Mouse (Mus musculus) midbrain, postnatal 0 days (tissue): ENCODE measurements at regions not wholly inside any gene's neighbourhood (a gene's known extent, or its start where the extent isn't known, plus 50 kb on each side); places are given as distances from the start of the nearest gene placed in this dataset.

ENCODE experiments used
- ATAC-seq: fragments of 200-750 bp; cut with Nextera tagmentation; 2 replicates; pipeline ENCODE4 v1.8.0; 2017; ENCODE audit warnings: moderate number of reproducible peaks, mild to moderate bottlenecking, moderate TSS enrichment, moderate library complexity; ENCODE audit not compliant: low FRiP score
- DNase-seq: peaks from one replicate; pipeline ENCODE4 v3.0.0-alpha.2; 2015; ENCODE audit warnings: low spot score
- H3K27ac ChIP-seq: fragments of 300-500 bp; sonication (generic); 2 replicates; pipeline ENCODE4 v1.5.1; 2014; ENCODE audit warnings: low read depth, mild to moderate bottlenecking, low read length, mixed read lengths
- H3K27me3 ChIP-seq: fragments of 300-500 bp; sonication (generic); 2 replicates; pipeline ENCODE4 v1.6.1; 2014; ENCODE audit warnings: low read length, control low read depth, mixed read lengths; ENCODE audit not compliant: insufficient read depth
- H3K36me3 ChIP-seq: fragments of 300-500 bp; sonication (generic); 2 replicates; pipeline ENCODE4 v1.6.1; 2014; ENCODE audit warnings: low read length, control low read depth, mixed read lengths; ENCODE audit not compliant: insufficient read depth
- H3K4me1 ChIP-seq: fragments of 300-500 bp; sonication (generic); 2 replicates; pipeline ENCODE4 v1.6.1; 2014; ENCODE audit warnings: mild to moderate bottlenecking, control low read depth, antibody characterized with exemption, low read length, mixed read lengths; ENCODE audit not compliant: insufficient read depth
- H3K4me2 ChIP-seq: fragments of 300-500 bp; sonication (generic); 2 replicates; pipeline ENCODE4 v1.6.1; 2014; ENCODE audit warnings: low read depth, mild to moderate bottlenecking, low read length, mixed read lengths; ENCODE audit not compliant: poor library complexity, severe bottlenecking
- H3K4me3 ChIP-seq: fragments of 300-500 bp; sonication (generic); 2 replicates; pipeline ENCODE4 v1.5.1; 2014; ENCODE audit warnings: low read depth, mild to moderate bottlenecking, low read length, moderate library complexity
- H3K9ac ChIP-seq: fragments of 300-500 bp; sonication (generic); replicated peaks from 2 replicates; pipeline ENCODE4 v1.6.1; 2014; ENCODE audit warnings: mild to moderate bottlenecking, low read length, moderate library complexity, mixed read lengths; ENCODE audit not compliant: poor library complexity, severe bottlenecking
- H3K9me3 ChIP-seq: fragments of 300-500 bp; sonication (generic); 2 replicates; pipeline ENCODE4 v1.6.1; 2016; ENCODE audit warnings: low read length, control low read depth
- CTCF ChIP-seq: IDR thresholded peaks from 2 replicates; pipeline ENCODE4 v1.5.1; 2016; ENCODE audit warnings: antibody characterized with exemption, mild to moderate bottlenecking
- WGBS: fragments of 180-500 bp; shearing (Covaris S2); extraction: QIAGEN DNeasy Blood & Tissue Kit; methylation state at CpG from one replicate; pipeline ENCODE4 v1.1.7; 2014; 5-methylcytosine and 5-hydroxymethylcytosine counted together

DNA sequence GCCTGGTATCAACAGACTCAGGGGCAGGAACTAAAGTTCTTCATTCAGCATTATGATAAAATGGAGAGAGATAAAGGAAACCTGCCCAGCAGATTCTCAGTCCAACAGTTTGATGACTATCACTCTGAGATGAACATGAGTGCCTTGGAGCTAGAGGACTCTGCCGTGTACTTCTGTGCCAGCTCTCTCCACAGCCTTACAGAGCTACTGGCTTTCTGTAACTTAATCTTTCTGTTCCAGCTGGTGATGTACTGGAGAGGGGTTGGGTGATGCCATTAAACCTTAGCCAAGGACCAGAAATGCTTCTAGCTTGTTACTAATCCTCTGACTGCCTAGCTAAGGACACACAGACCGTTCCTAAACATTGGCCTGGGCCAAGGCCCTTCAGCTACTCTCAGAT is 83.9 kb upstream of the 2210010C04Rik start:
- H3K27me3 ChIP-seq: no peaks in the 10 kb centered on the region
- DNase-seq (no peak), ATAC-seq (no peak)
- H3K4me3 ChIP-seq: no peak overlapping the region
- no peak for TF ChIP-seq CTCF
- no peaks in the 10 kb centered on the region for H3K36me3 ChIP-seq
- H3K4me1 ChIP-seq: no peaks in the 10 kb centered on the region
- no peak overlapping the region for H3K27ac ChIP-seq
- no peak overlapping the region for H3K9ac ChIP-seq
- H3K9me3 ChIP-seq: no peaks in the 10 kb centered on the region
- 73% methylated on average over 2 of the region's 2 CpGs for WGBS
- no peak overlapping the region for H3K4me2 ChIP-seq

DNA sequence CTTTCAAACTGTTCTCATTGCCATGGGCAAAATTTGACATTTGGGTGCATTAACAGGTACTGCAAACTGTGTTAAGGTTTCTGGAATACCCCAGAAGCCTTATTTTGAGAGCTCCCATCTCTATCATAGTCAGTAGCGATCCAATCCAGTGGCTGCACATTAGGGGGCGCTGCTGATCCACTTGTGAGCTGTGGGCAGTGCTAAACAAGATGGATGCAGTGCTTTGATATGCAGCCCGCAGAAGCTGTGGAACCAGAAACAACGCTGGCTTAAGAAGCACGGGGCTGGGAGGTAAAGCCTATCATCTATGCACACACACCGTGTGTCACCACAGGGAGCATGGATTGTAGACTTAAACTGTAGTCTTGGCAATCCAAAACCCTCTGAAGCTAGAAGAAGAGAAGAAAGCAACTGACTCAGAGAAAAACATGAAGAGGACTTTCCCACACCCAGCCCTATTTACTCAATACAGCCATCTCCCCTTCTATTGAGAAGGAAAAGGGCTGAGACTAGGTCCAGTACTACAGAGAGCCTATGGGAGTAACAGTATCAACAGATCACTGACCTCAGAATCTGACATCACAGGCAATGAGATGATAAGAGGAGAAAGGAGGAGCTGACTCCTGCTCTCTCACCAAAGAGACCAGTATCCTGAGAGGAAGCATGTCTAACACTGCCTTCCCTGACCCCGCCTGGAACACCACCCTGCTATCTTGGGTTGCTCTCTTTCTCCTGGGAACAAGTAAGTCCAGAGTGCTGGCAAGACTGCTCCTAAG is 83.1 kb upstream of the 2210010C04Rik start:
- Histone ChIP-seq H3K27me3 (no peaks in the 10 kb centered on the region), H3K9me3 (no peaks in the 10 kb centered on the region), H3K4me1 (no peaks in the 10 kb centered on the region), H3K36me3 (no peaks in the 10 kb centered on the region), H3K4me2 (no peak overlapping the region), H3K4me3 (no peak overlapping the region), H3K27ac (no peak overlapping the region), H3K9ac (no peak overlapping the region)
- TF ChIP-seq CTCF: peak; percentile 70
- 16% methylated on average over 7 of the region's 7 CpGs for WGBS
- ATAC-seq: peak; percentile 75; the same call in 1 of the 2 replicates
- peak; percentile 74 for DNase-seq

DNA sequence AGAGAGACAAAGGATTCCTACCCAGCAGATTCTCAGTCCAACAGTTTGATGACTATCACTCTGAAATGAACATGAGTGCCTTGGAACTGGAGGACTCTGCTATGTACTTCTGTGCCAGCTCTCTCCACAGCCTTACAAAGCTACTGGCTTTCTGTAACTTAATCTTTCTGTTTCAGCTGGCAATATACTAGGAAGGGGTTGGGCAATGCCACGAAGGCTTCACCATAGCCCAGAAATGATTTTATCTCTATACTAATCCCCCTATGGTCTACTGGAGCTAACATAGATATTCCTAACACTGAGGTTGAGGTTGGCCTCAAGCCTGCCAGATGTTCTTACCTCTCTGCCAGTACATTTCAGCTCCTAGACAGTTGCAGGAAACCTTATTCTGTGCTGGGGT is 78.6 kb upstream of the 2210010C04Rik start:
- H3K27me3 ChIP-seq: no peaks in the 10 kb centered on the region
- no peaks in the 10 kb centered on the region for H3K36me3 ChIP-seq
- no peak overlapping the region for H3K4me2 ChIP-seq
- no peaks in the 10 kb centered on the region for H3K9me3 ChIP-seq
- H3K4me1 ChIP-seq: no peaks in the 10 kb centered on the region
- no peak overlapping the region for H3K9ac ChIP-seq
- DNase-seq: no peak
- H3K27ac ChIP-seq: no peak overlapping the region
- ATAC-seq: no peak
- H3K4me3 ChIP-seq: no peak overlapping the region
- WGBS: 65% methylated on average over 1 of the region's 1 CpGs
- no peak for TF ChIP-seq CTCF

DNA sequence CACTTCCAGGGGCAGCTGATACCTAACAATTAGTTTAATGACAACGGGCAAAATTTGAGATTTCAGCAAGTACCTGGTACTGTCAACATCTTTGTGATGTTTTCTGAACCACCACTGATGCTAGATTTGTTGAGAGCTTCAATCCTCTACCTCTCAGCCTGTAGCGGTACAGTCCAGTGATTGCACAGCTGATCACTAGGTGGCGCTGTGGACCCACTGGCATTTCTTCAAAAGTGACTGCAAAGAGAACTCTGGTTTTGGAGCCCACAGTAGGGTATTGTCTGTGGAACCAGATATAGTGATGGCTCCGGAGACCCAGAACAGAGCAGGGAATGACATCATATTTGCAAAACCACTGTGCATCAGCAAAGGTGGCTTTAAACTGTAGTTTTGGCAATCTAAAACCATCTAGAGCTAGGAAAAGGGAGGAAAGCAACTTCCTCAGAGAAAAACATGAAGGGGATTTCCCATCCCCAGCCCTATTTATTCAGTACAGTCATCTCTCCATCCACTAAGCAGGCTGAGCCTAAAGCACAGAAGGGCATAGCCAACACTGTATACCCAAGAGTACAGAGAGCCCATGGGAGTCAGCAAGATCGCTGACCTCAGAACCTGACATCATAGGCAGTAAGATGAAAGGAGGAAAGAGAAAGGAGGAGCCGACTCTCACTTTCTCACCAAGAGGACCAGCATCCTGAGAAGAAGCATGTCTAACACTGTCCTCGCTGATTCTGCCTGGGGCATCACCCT is 77.7 kb upstream of the 2210010C04Rik start:
- H3K9ac ChIP-seq: no peak overlapping the region
- H3K36me3 ChIP-seq: no peaks in the 10 kb centered on the region
- 47% methylated on average over 7 of the region's 7 CpGs for WGBS
- H3K27ac ChIP-seq: no peak overlapping the region
- DNase-seq (peak; percentile 53), ATAC-seq (peak; percentile 70; the same call in 1 of the 2 replicates)
- H3K9me3 ChIP-seq: no peaks in the 10 kb centered on the region
- H3K4me3 ChIP-seq: no peak overlapping the region
- TF ChIP-seq CTCF: peak; percentile 80
- H3K4me1 ChIP-seq: no peaks in the 10 kb centered on the region
- no peak overlapping the region for H3K4me2 ChIP-seq
- H3K27me3 ChIP-seq: no peaks in the 10 kb centered on the region

GRCm38 (mm10) chr6:41111829-41112228 is 76.5 kb upstream of the 2210010C04Rik start:
- H3K9ac ChIP-seq: no peak overlapping the region
- H3K4me1 ChIP-seq: no peaks in the 10 kb centered on the region
- no peak for TF ChIP-seq CTCF
- ATAC-seq: no peak
- no peaks in the 10 kb centered on the region for H3K27me3 ChIP-seq
- H3K36me3 ChIP-seq: no peaks in the 10 kb centered on the region
- no peak overlapping the region for H3K4me2 ChIP-seq
- H3K4me3 ChIP-seq: no peak overlapping the region
- DNase-seq: no peak
- H3K9me3 ChIP-seq: no peaks in the 10 kb centered on the region
- H3K27ac ChIP-seq: no peak overlapping the region

DNA sequence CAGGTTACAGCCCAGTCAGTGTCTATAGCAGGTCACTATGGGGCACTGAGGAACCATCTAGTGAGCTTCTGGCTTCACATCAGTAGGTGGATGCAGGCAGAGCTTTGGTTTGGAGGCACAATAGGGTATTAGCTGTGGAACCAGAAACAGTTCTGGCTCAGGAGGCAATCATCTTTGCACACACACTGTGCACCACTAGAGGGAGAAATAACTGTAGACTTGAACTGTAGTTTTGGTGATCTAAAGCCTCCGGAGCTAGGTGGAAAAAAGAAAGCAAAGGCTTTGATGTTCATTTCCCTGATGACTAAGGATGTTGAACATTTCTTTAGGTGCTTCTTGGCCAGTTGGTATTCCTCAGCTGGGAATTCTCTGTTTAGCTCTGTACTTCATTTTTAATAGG is 73.6 kb upstream of the 2210010C04Rik start:
- H3K9ac ChIP-seq: no peak overlapping the region
- no peak overlapping the region for H3K4me3 ChIP-seq
- no peak overlapping the region for H3K4me2 ChIP-seq
- H3K27me3 ChIP-seq: no peaks in the 10 kb centered on the region
- WGBS: 73% methylated on average over 1 of the region's 1 CpGs
- H3K27ac ChIP-seq: no peak overlapping the region
- TF ChIP-seq CTCF: peak; percentile 15
- H3K36me3 ChIP-seq: no peaks in the 10 kb centered on the region
- H3K4me1 ChIP-seq: no peaks in the 10 kb centered on the region
- DNase-seq (no peak), ATAC-seq (no peak)
- H3K9me3 ChIP-seq: no peaks in the 10 kb centered on the region
